Mouse (Mus musculus) limb, embryonic 12.5 days (tissue): ENCODE measurements around the gene Tead2. TPM values are rescaled to one million over a fixed set of nuclear protein-coding genes. Genes with fewer than 3 reads are reported as not detected.

Experiments
- ATAC-seq: fragments of 200-750 bp; cut with Nextera tagmentation; 2 replicates; pipeline ENCODE4 v1.8.0; 2017; ENCODE audit warnings: low read depth, moderate TSS enrichment; ENCODE audit not compliant: insufficient number of reproducible peaks, insufficient read depth, low FRiP score, low TSS enrichment
- H3K27ac ChIP-seq: fragments of 300-500 bp; sonication (generic); 2 replicates; pipeline ENCODE4 v1.5.1; 2016; ENCODE audit warnings: mild to moderate bottlenecking, moderate library complexity
- H3K27me3 ChIP-seq: fragments of 300-500 bp; sonication (generic); 2 replicates; pipeline ENCODE4 v1.6.1; 2016; ENCODE audit warnings: mild to moderate bottlenecking, moderate library complexity
- H3K36me3 ChIP-seq: fragments of 300-500 bp; sonication (generic); 2 replicates; pipeline ENCODE4 v1.6.1; 2016; ENCODE audit warnings: mild to moderate bottlenecking, moderate library complexity
- H3K4me1 ChIP-seq: fragments of 300-500 bp; sonication (generic); replicated peaks from 2 replicates; pipeline ENCODE4 v1.6.1; 2016
- H3K4me2 ChIP-seq: fragments of 300-500 bp; sonication (generic); 2 replicates; pipeline ENCODE4 v1.6.1; 2016; ENCODE audit warnings: mild to moderate bottlenecking, moderate library complexity
- H3K4me3 ChIP-seq: fragments of 300-500 bp; sonication (generic); replicated peaks from 2 replicates; pipeline ENCODE4 v1.5.1; 2016; ENCODE audit warnings: mild to moderate bottlenecking
- H3K9ac ChIP-seq: fragments of 300-500 bp; sonication (generic); replicated peaks from 2 replicates; pipeline ENCODE4 v1.6.1; 2016; ENCODE audit warnings: mild to moderate bottlenecking, moderate library complexity
- H3K9me3 ChIP-seq: fragments of 300-500 bp; sonication (generic); 2 replicates; pipeline ENCODE4 v1.6.1; 2016; ENCODE audit warnings: mild to moderate bottlenecking, moderate library complexity
- WGBS: fragments of 180-500 bp; shearing (Covaris S2); methylation state at CpG from one replicate; pipeline ENCODE4 v1.1.7; 2016; 5-methylcytosine and 5-hydroxymethylcytosine counted together
- polyA plus RNA-seq: library from polyadenylated mRNA; unstranded; fragments of >200 nt; fragmentation: Nextera tagmentation; extraction: Ambion mirVana; gene quantifications from 2 replicates; pipeline ENCODE4 v1.2.1, GENCODE M21; 2016

The Tead2 gene
- polyA plus RNA-seq, 1 experiment from 2014 or later = 316 TPM

DNA sequence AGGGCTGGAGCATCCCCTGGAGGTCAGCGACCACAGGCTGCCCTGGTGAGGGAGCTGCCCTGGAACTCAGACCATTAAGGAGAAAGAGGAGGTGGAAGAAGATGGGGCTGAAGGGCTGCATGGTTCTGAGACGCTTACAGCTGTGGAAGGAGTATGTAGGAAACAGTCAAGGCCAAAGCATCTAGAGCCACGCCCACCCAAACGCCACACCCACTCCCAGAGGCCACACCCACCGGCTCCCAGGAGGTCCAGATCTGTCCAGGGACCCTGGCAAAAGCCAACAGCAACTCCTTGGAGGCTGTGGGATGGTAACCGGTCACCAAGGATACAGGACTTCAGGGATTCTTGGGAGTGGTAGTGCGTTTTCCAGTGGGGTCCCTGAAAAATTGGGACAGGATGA, 37.0 kb upstream of the Tead2 start:
- Histone ChIP-seq H3K4me2 (no peak overlapping the region), H3K36me3 (no peaks in the 10 kb centered on the region), H3K9me3 (no peaks in the 10 kb centered on the region; the same call in 1 of the 2 replicates), H3K4me3 (no peak overlapping the region), H3K27ac (no peak overlapping the region), H3K9ac (no peak overlapping the region), H3K4me1 (peaks cover 28% of the 10 kb centered on the region), H3K27me3 (peaks cover 98% of the 10 kb centered on the region)
- no peak for ATAC-seq
- 22% methylated on average over 7 of the region's 7 CpGs for WGBS

DNA sequence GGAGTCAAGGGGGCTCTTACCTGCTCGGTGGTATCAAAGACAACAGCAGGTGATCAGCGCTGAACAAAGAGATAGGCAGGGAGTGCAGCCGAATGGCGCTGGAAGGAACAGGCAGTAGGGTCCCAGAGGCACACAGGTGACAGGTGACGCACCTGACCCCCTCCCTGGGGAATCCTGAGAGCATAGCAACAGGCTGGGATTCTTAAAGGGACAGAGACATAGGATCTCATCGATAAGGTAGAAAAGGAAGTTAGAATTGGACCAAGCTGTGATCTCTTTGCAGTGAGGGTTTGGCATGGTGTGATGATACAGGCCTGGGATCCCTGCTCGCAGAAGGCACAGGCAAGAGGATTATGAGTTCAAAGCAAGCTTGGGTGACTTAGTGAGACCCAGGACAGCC, 36.1 kb upstream of the Tead2 start, which contains the start of gene Gfy:
Gene Gfy, minus strand, starts transcription at position 101 of the 400 bp plus-strand sequence.
- Histone ChIP-seq H3K9me3 (no peaks in the 10 kb centered on the region; the same call in 1 of the 2 replicates), H3K9ac (no peak within 1 kb of the TSS), H3K4me3 (no peak within 1 kb of the TSS), H3K27ac (no peak within 1 kb of the TSS), H3K4me1 (peaks cover 27% of the 10 kb centered on the region), H3K36me3 (no peaks in the 10 kb centered on the region), H3K4me2 (no peak within 1 kb of the TSS), H3K27me3 (peaks cover 100% of the 10 kb centered on the region)
- no peak for ATAC-seq
- WGBS = 27% methylated on average over 7 of the region's 7 CpGs

- peaks cover 99% of the 10 kb centered on the region for H3K27me3 ChIP-seq
- peaks cover 23% of the 10 kb centered on the region for H3K4me1 ChIP-seq
- 11% methylated on average over 20 of the region's 20 CpGs for WGBS
- no peak within 1 kb of the TSS for H3K27ac ChIP-seq
- ATAC-seq = no peak
- H3K9me3 ChIP-seq = no peaks in the 10 kb centered on the region; the same call in 1 of the 2 replicates
- H3K36me3 ChIP-seq = no peaks in the 10 kb centered on the region
- H3K4me2 ChIP-seq = peak within 1 kb of the TSS; percentile 23; the same call in 1 of the 2 replicates
- no peak within 1 kb of the TSS for H3K9ac ChIP-seq
- H3K4me3 ChIP-seq = peak within 1 kb of the TSS; percentile 19; the same call in 1 of the 2 replicates
These were observed 34.6 kb upstream of the Tead2 start, which contains the start of gene Pth2 for GRCm38 (mm10) chr7:45180896-45181477. TSS of gene Pth2 (plus strand) at chr7:45180995.

DNA sequence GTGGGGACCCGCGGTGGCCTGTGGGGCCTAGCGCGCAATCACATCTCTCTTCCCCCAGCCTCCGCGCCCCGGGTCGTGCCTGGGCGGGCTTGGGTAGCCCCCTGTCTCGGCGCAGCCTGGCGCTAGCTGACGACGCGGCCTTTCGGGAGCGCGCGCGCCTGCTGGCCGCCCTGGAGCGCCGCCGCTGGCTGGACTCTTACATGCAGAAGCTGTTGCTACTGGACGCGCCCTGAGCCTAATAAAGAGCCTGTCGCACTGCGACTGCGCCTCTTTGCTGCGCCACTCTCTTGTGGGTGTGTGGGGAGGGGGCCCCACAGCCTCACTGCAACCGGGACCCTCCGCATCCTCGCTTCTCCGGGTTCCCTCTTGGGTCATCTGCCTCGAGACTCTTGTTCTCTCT, 34.0 kb upstream of the Tead2 start:
- Histone ChIP-seq H3K4me3 (peak overlapping the region; percentile 19; the same call in 1 of the 2 replicates), H3K9me3 (no peaks in the 10 kb centered on the region; the same call in 1 of the 2 replicates), H3K27me3 (peaks cover 99% of the 10 kb centered on the region), H3K9ac (no peak overlapping the region), H3K27ac (no peak overlapping the region), H3K4me1 (peaks cover 22% of the 10 kb centered on the region), H3K4me2 (peak overlapping the region; percentile 23; the same call in 1 of the 2 replicates), H3K36me3 (no peaks in the 10 kb centered on the region)
- no peak for ATAC-seq
- 3% methylated on average over 35 of the region's 35 CpGs for WGBS

DNA sequence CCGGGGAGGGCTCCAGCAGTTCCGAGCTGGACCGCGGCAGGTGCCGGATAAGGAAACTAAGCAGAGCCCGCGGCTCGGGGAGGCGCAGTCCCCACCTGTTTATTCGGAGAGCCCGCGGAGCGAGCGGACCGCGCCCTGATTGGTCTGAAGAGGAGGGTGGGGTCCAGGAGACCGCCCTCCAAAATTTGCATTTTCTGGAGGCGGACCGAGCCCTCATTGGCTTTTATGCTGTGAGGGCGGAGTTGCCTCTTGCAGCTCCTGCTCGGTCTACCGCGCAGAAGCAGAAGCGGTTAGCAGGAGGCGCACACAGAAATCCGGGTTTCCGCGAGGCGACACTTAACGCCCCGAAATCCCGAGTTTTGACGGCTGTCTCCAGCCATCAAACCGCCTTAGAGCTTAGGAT, 33.4 kb upstream of the Tead2 start:
- peak overlapping the region; percentile 56 for H3K4me2 ChIP-seq
- no peak overlapping the region for H3K27ac ChIP-seq
- peak; percentile 89 for ATAC-seq
- H3K9me3 ChIP-seq = no peaks in the 10 kb centered on the region; the same call in 1 of the 2 replicates
- H3K4me1 ChIP-seq = peaks cover 23% of the 10 kb centered on the region
- peak overlapping the region; percentile 25 for H3K4me3 ChIP-seq
- no peaks in the 10 kb centered on the region for H3K36me3 ChIP-seq
- WGBS = under 1% methylated on average over 34 of the region's 34 CpGs
- H3K9ac ChIP-seq = peak overlapping the region; percentile 52; the same call in 1 of the 2 replicates
- peaks cover 99% of the 10 kb centered on the region for H3K27me3 ChIP-seq

GRCm38 (mm10) chr7:45182606-45183005, 32.9 kb upstream of the Tead2 start:
- 20% methylated on average over 11 of the region's 11 CpGs for WGBS
- Histone ChIP-seq H3K27me3 (peaks cover 97% of the 10 kb centered on the region), H3K9me3 (no peaks in the 10 kb centered on the region; the same call in 1 of the 2 replicates), H3K36me3 (no peaks in the 10 kb centered on the region), H3K27ac (no peak overlapping the region), H3K4me3 (peak overlapping the region; percentile 25), H3K4me1 (peaks cover 23% of the 10 kb centered on the region), H3K9ac (peak overlapping the region; percentile 52), H3K4me2 (peak overlapping the region; percentile 56)
- peak; percentile 30; the same call in 1 of the 2 replicates for ATAC-seq

- Histone ChIP-seq H3K4me3 (no peak overlapping the region), H3K4me2 (no peak overlapping the region), H3K27me3 (peaks cover 97% of the 10 kb centered on the region), H3K9me3 (no peaks in the 10 kb centered on the region; the same call in 1 of the 2 replicates), H3K4me1 (peaks cover 23% of the 10 kb centered on the region), H3K9ac (no peak overlapping the region), H3K27ac (no peak overlapping the region), H3K36me3 (no peaks in the 10 kb centered on the region)
- ATAC-seq = no peak
- WGBS = 63% methylated on average over 7 of the region's 7 CpGs
These were observed 31.9 kb upstream of the Tead2 start for GRCm38 (mm10) chr7:45183672-45184071.

DNA sequence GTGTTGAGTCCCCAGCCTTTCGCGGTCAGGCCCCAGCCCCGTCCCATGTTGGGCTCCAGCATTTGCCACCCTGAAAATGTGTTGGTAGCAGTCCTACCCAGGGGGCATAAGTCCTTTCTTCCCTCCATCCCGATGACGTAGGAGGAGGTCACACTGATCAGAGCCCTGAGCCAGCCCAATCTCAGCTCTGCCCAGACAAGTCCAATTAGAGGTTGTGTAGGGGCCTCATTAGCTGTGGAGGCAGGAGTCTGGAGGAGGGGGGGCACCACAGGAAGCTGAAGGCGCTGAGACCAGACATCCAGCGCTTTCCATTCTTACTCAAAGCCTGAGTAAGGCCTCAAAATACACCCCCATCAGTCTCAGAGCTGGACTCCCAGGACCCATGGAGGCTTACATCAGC, 29.6 kb upstream of the Tead2 start:
- Histone ChIP-seq H3K9me3 (no peaks in the 10 kb centered on the region; the same call in 1 of the 2 replicates), H3K4me3 (no peak overlapping the region), H3K36me3 (no peaks in the 10 kb centered on the region), H3K9ac (no peak overlapping the region), H3K27me3 (peaks cover 90% of the 10 kb centered on the region), H3K4me2 (no peak overlapping the region), H3K27ac (no peak overlapping the region), H3K4me1 (peaks cover 23% of the 10 kb centered on the region)
- ATAC-seq = no peak
- WGBS = 46% methylated on average over 7 of the region's 7 CpGs

DNA sequence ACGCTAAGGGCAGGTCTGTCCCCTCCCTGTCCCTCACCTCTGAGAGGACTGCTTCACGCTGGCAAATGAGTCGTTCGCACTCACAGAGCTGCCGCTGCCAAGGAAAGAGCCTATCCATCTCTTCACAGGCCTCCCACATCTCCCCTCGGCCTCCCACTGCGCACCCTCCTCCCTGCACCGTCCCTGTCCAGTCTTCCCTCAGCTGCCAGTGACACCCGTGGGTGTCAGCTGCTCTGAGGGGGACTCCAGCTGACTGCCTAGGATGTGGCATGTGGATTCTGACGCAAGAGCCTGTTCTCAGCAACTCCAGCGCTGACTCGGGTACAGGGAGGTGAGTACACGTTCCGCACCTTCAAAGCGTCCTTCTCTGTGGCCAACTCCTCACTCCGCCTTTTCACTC, 26.0 kb upstream of the Tead2 start:
- Histone ChIP-seq H3K9me3 (no peaks in the 10 kb centered on the region), H3K27ac (no peak overlapping the region), H3K36me3 (no peaks in the 10 kb centered on the region), H3K9ac (no peak overlapping the region), H3K4me3 (no peak overlapping the region), H3K4me1 (peaks cover 26% of the 10 kb centered on the region), H3K4me2 (no peak overlapping the region), H3K27me3 (peaks cover 53% of the 10 kb centered on the region)
- ATAC-seq = no peak
- 52% methylated on average over 16 of the region's 16 CpGs for WGBS

- H3K27ac ChIP-seq = no peak overlapping the region
- no peak for ATAC-seq
- H3K4me2 ChIP-seq = no peak overlapping the region
- H3K27me3 ChIP-seq = peaks cover 47% of the 10 kb centered on the region
- H3K36me3 ChIP-seq = no peaks in the 10 kb centered on the region
- H3K4me1 ChIP-seq = peaks cover 27% of the 10 kb centered on the region
- WGBS = 91% methylated on average over 6 of the region's 6 CpGs
- H3K9me3 ChIP-seq = no peaks in the 10 kb centered on the region
- H3K4me3 ChIP-seq = no peak overlapping the region
- H3K9ac ChIP-seq = no peak overlapping the region
These were observed 25.4 kb upstream of the Tead2 start for GRCm38 (mm10) chr7:45190186-45190585.

DNA sequence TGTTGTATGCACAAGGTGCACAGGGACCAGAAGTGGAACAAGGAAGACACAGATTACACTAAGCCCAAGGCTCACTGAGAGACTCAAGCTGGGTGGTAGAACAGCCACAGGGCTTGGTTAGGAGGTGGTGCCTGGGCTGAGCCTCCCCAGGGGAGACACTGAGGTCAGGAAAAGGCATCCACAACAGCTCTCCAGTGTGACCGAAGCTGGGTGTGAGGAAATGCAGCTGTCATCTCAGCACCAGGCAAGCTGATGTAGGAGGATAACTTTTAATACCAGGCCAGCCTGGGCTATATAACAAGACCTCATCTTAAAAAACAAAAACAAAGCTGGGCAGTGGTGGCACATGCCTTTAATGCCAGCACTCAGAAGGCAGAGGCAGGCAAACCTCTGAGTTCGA, 24.4 kb upstream of the Tead2 start:
- no peak overlapping the region for H3K4me2 ChIP-seq
- WGBS = 77% methylated on average over 2 of the region's 2 CpGs
- H3K9me3 ChIP-seq = no peaks in the 10 kb centered on the region
- H3K27me3 ChIP-seq = peaks cover 45% of the 10 kb centered on the region
- ATAC-seq = no peak
- H3K9ac ChIP-seq = no peak overlapping the region
- no peaks in the 10 kb centered on the region for H3K36me3 ChIP-seq
- H3K4me1 ChIP-seq = peaks cover 28% of the 10 kb centered on the region
- no peak overlapping the region for H3K4me3 ChIP-seq
- H3K27ac ChIP-seq = no peak overlapping the region
